Mouse (Mus musculus) central nervous system, embryonic 18 days (tissue): ENCODE data around the gene Timm9. TPM values are rescaled to one million over a fixed set of nuclear protein-coding genes. Genes with fewer than 3 reads are reported as not detected.

ENCODE experiments used
- polyA plus RNA-seq: library from polyadenylated mRNA; depleted of rRNA; stranded (reverse); fragments of >200 nt; gene quantifications from 2 replicates; pipeline ENCODE4 v1.2.3, GENCODE M21; 2012; rRNA removed

The Timm9 gene
- 80.6 and 82.1 TPM in 2 replicates for polyA plus RNA-seq

GRCm38 (mm10) chr12:71136130-71136973 lies at the start of gene Timm9, which contains the start of gene 2700049A03Rik:
Gene Timm9, minus strand, starts transcription at chr12:71136684.
Gene 2700049A03Rik, plus strand, starts transcription at chr12:71136848.

GRCm38 (mm10) chr12:71111331-71111730 lies 25.2 kb downstream of the Timm9 start, which contains the start of gene Tomm20l:
Gene Tomm20l, plus strand, starts transcription at chr12:71111428.

Other genes starting within 250 kb of the Timm9 start
- gene Actr10, start 198.8 kb downstream of the Timm9 start, polyA plus RNA-seq = 116 and 127 TPM in 2 replicates
- gene Psma3, start 162.1 kb downstream of the Timm9 start, polyA plus RNA-seq = 263 and 276 TPM in 2 replicates
- 14.8 and 15.2 TPM in 2 replicates for gene Arid4a, start 120.7 kb downstream of the Timm9 start, polyA plus RNA-seq
- not detected in 2 replicates for gene Tomm20l, start 25.3 kb downstream of the Timm9 start, polyA plus RNA-seq
- gene 2700049A03Rik, start 164 bp upstream of the Timm9 start, polyA plus RNA-seq = 9.3 and 9.6 TPM in 2 replicates
- gene Dact1, start 173.2 kb upstream of the Timm9 start, polyA plus RNA-seq = 36.3 and 41.9 TPM in 2 replicates